Mouse (Mus musculus) embryonic facial prominence, embryonic 13.5 days (tissue): Measurements from ENCODE around the gene Arhgap29. TPM values are rescaled to one million over a fixed set of nuclear protein-coding genes. Genes with fewer than 3 reads are reported as not detected.

Experiments
- ATAC-seq: fragments of 200-750 bp; cut with Nextera tagmentation; 2 replicates; pipeline ENCODE4 v1.8.0; 2017; ENCODE audit warnings: low read depth; ENCODE audit not compliant: insufficient number of reproducible peaks, insufficient read depth, low FRiP score, low TSS enrichment
- H3K27ac ChIP-seq: fragments of 300-500 bp; sonication (generic); 2 replicates; pipeline ENCODE4 v1.5.1; 2015; ENCODE audit warnings: moderate library complexity, mild to moderate bottlenecking, inconsistent platforms
- H3K27me3 ChIP-seq: fragments of 300-500 bp; sonication (generic); 2 replicates; pipeline ENCODE4 v1.6.1; 2015; ENCODE audit warnings: mild to moderate bottlenecking, inconsistent platforms
- H3K36me3 ChIP-seq: fragments of 300-500 bp; sonication (generic); 2 replicates; pipeline ENCODE4 v1.6.1; 2015; ENCODE audit warnings: mild to moderate bottlenecking, inconsistent platforms
- H3K4me1 ChIP-seq: fragments of 300-500 bp; sonication (generic); 2 replicates; pipeline ENCODE4 v1.6.1; 2015; ENCODE audit warnings: inconsistent platforms
- H3K4me2 ChIP-seq: fragments of 300-500 bp; sonication (generic); 2 replicates; pipeline ENCODE4 v1.6.1; 2015; ENCODE audit warnings: moderate library complexity, mild to moderate bottlenecking, inconsistent platforms
- H3K4me3 ChIP-seq: fragments of 300-500 bp; sonication (generic); 2 replicates; pipeline ENCODE4 v1.5.1; 2015; ENCODE audit warnings: mild to moderate bottlenecking, inconsistent platforms
- H3K9ac ChIP-seq: fragments of 300-500 bp; sonication (generic); 2 replicates; pipeline ENCODE4 v1.6.1; 2015; ENCODE audit warnings: mild to moderate bottlenecking, inconsistent platforms
- H3K9me3 ChIP-seq: fragments of 300-500 bp; sonication (generic); 2 replicates; pipeline ENCODE4 v1.6.1; 2016; ENCODE audit warnings: inconsistent platforms
- WGBS: fragments of 180-500 bp; shearing (Covaris S2); methylation state at CpG from one replicate; pipeline ENCODE4 v1.1.7; 2015; ENCODE audit warnings: mixed read lengths; 5-methylcytosine and 5-hydroxymethylcytosine counted together
- polyA plus RNA-seq: library from polyadenylated mRNA; unstranded; fragments of >200 nt; fragmentation: Nextera tagmentation; extraction: Ambion mirVana; gene quantifications from 2 replicates; pipeline ENCODE4 v1.2.1, GENCODE M21; 2015

Arhgap29 gene
- polyA plus RNA-seq, 1 experiment from 2014 or later = 44.2 TPM

DNA sequence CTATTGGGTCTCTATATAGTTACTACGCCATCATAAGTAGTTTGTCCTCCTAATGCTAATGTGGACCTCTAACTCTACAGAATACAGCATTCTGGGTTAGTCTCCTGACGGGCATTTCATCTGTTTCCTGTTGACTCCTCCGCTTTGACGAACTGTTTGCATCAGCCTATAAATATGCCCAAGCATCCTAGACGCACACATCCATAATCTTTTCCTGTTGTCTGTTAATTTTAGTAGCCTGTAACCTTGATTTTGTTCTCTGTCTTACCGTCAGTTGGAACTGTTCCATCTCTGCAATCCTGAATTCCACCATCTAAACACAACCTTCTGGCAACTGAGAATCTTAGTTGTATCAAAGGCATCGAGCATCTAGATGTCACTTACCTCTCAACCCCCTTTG lies 34.7 kb upstream of the Arhgap29 start:
- no peaks in the 10 kb centered on the region for H3K9me3 ChIP-seq
- no peaks in the 10 kb centered on the region for H3K27me3 ChIP-seq
- no peak overlapping the region for H3K4me2 ChIP-seq
- H3K9ac ChIP-seq = no peak overlapping the region
- H3K4me1 ChIP-seq = 0 out of 2 replicates have a peak, but pooled peaks cover 3% of the 10 kb centered on the region
- no peak for ATAC-seq
- H3K36me3 ChIP-seq = no peaks in the 10 kb centered on the region
- no peak overlapping the region for H3K4me3 ChIP-seq
- H3K27ac ChIP-seq = no peak overlapping the region
- 81% methylated on average over 7 of the region's 7 CpGs for WGBS

DNA sequence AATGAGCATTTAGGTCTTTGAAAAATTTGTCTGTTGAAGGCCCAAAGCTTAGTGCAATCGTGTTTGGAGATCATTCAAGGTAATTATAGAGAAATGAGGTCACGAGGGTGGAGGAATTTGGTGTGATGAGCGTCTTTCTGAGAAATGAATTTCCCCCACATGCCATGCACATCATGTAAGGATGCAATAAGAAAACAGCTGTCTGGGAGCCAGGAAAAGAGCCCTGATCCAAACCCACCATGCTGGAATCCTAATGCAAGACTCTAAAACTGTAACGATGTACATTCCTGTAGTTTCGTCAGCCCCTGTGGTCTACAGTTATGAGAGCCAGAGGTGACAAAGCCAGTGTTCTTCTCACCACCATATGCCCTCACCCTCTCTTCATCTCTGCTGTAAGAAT lies 32.4 kb upstream of the Arhgap29 start:
- Histone ChIP-seq H3K4me3 (no peak overlapping the region), H3K36me3 (no peaks in the 10 kb centered on the region), H3K27me3 (no peaks in the 10 kb centered on the region), H3K9me3 (no peaks in the 10 kb centered on the region), H3K9ac (no peak overlapping the region), H3K4me1 (no peaks in the 10 kb centered on the region), H3K4me2 (no peak overlapping the region), H3K27ac (no peak overlapping the region)
- 76% methylated on average over 5 of the region's 5 CpGs for WGBS
- ATAC-seq = no peak

DNA sequence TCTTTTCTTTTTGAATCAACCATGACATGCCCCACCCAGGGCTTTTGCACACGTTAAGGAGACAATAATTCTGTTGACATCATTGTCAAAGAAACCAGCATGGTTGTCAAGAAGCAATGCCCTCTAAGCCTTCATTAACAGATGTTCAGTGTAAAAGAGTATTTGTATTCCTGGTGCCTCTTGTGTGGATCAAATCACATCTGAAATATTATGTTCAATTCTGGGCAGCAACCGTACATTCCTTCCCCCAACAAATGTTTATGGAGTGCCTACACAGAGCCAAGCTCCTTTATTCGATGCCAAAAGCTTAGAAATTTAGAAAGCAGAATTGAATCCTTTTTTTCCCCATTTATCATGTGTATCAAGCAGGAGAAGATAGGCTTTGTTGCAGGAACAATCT lies 31.6 kb upstream of the Arhgap29 start:
- Histone ChIP-seq H3K9me3 (no peaks in the 10 kb centered on the region), H3K4me1 (no peaks in the 10 kb centered on the region), H3K36me3 (no peaks in the 10 kb centered on the region), H3K27me3 (no peaks in the 10 kb centered on the region), H3K9ac (no peak overlapping the region), H3K4me2 (no peak overlapping the region), H3K4me3 (no peak overlapping the region), H3K27ac (no peak overlapping the region)
- ATAC-seq = no peak
- WGBS = 58% methylated on average over 3 of the region's 3 CpGs

DNA sequence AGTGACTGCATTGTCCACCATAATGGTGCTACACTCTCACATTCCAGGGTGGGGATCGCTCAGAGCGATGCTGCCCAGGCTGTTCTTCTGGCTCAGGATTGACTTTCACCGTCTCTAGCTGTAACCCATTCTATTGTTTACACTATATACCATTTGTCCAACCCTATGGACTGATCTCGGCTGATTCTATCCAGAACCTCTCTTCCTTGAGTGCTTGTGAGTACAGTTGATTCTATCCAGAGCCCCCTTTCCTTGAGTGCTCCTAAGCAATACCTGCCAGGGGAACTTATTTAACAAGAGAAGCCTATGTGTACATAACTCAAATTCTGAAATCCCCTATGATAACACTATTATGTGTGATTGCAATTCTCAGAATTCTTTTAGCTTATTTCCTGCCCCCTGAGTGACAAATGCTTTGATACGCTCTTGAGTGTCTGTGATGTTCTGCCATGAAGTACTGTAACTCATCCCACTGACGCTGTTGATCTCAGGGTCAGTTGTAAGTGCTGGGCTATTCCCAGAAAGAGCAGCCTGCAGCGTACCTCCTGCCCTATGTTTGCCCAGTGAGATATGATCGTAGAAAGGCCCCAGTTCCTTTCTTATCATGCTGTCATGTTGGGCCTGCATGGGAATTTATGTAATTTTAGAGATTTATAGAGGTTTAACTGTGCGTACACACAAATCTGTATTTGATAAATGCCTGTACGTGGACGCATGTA lies 27.4 kb upstream of the Arhgap29 start:
- H3K4me1 ChIP-seq = no peaks in the 10 kb centered on the region
- H3K9me3 ChIP-seq = no peaks in the 10 kb centered on the region
- no peak overlapping the region for H3K9ac ChIP-seq
- no peak overlapping the region for H3K4me2 ChIP-seq
- no peaks in the 10 kb centered on the region for H3K27me3 ChIP-seq
- H3K36me3 ChIP-seq = no peaks in the 10 kb centered on the region
- no peak for ATAC-seq
- no peak overlapping the region for H3K27ac ChIP-seq
- WGBS = 82% methylated on average over 11 of the region's 11 CpGs
- H3K4me3 ChIP-seq = no peak overlapping the region

DNA sequence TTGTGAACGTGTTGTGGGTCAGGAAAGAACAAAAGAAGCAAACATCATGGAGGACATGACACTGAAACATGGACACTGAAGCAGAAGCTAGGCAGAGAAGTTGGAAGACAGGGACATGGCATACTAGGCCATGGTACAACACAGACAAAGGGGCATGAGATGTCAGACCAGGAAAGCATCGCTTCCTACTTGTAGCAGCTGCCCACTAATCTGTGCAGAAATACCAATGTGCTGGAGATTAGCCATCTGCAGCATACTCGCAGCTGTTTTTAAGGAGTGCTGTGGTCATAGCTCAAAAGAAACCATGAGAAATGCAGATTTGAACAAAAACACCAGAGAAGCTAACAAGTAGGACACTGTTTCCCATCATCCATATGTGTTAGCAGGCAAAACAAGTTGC lies 24.7 kb upstream of the Arhgap29 start:
- H3K27me3 ChIP-seq = no peaks in the 10 kb centered on the region
- H3K4me3 ChIP-seq = no peak overlapping the region
- H3K4me1 ChIP-seq = no peaks in the 10 kb centered on the region
- WGBS = 89% methylated on average over 3 of the region's 3 CpGs
- no peaks in the 10 kb centered on the region for H3K36me3 ChIP-seq
- no peak overlapping the region for H3K4me2 ChIP-seq
- no peak overlapping the region for H3K9ac ChIP-seq
- no peak for ATAC-seq
- no peaks in the 10 kb centered on the region for H3K9me3 ChIP-seq
- no peak overlapping the region for H3K27ac ChIP-seq

DNA sequence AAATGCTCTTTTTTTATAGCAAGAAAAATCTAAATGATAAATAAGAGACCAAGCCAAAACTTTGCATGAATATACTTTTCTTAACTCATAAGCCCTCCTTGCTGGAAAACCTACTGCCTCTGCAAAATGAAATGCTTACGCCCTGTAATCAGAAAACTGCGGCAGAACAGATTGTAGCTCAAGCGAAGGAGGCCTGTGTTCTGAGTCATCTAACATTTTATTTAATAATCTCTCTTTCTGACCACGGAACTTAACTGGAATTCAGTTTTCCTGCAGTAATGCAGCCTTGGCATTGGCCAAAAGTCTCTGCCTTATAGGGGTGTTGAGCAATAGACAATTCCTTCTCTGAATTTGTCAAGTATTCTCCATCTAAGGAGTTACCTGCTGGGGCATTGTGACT lies 19.5 kb upstream of the Arhgap29 start:
- Histone ChIP-seq H3K4me2 (no peak overlapping the region), H3K4me3 (no peak overlapping the region), H3K36me3 (no peaks in the 10 kb centered on the region), H3K27ac (no peak overlapping the region), H3K9me3 (no peaks in the 10 kb centered on the region), H3K9ac (no peak overlapping the region), H3K4me1 (no peaks in the 10 kb centered on the region), H3K27me3 (no peaks in the 10 kb centered on the region)
- ATAC-seq = no peak
- WGBS = 64% methylated on average over 4 of the region's 4 CpGs

DNA sequence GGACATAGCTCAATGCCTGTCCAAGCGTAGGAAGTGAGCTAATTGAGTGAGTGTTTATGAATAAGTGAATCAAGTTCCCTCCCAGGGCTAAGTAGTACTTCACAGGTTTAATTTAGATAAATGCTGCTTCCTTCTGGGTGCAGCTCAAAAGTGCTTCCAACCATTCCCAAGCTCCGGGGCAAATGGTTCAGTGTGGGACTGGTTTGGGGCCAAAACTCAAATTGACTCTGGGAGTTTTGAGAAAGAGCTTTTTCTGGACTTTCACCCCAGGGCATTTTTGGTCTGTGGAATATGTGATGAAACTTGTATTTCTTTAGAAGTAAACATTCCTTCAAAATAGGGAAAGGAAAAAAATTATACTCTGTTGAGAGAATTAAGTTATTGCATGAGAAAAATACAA lies 16.1 kb upstream of the Arhgap29 start:
- Histone ChIP-seq H3K27ac (no peak overlapping the region), H3K4me1 (no peaks in the 10 kb centered on the region), H3K27me3 (no peaks in the 10 kb centered on the region), H3K9me3 (no peaks in the 10 kb centered on the region), H3K4me2 (no peak overlapping the region), H3K36me3 (no peaks in the 10 kb centered on the region), H3K9ac (no peak overlapping the region), H3K4me3 (no peak overlapping the region)
- WGBS = 76% methylated on average over 2 of the region's 2 CpGs
- no peak for ATAC-seq

DNA sequence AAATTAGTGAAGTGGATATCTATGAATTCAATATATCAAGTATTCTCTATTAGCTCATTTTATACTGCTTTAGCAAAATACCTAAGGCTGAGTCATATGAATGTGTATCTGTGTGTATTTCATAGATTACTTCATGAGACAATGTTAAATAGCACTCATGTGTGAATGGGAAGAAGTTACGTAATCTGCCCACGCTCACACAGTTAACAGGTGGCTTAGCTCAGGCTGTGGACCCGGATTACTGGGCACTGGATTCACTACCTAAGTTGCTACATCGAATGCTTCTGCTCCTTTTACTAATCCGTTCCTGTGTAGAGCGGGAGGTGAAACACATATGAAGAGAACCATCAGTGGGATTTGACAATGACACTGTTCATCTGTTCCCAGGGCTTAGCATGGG lies 15.3 kb upstream of the Arhgap29 start:
- no peaks in the 10 kb centered on the region for H3K9me3 ChIP-seq
- no peak overlapping the region for H3K4me2 ChIP-seq
- no peaks in the 10 kb centered on the region for H3K4me1 ChIP-seq
- ATAC-seq = no peak
- H3K27me3 ChIP-seq = no peaks in the 10 kb centered on the region
- no peaks in the 10 kb centered on the region for H3K36me3 ChIP-seq
- H3K9ac ChIP-seq = no peak overlapping the region
- 90% methylated on average over 6 of the region's 6 CpGs for WGBS
- no peak overlapping the region for H3K4me3 ChIP-seq
- no peak overlapping the region for H3K27ac ChIP-seq

DNA sequence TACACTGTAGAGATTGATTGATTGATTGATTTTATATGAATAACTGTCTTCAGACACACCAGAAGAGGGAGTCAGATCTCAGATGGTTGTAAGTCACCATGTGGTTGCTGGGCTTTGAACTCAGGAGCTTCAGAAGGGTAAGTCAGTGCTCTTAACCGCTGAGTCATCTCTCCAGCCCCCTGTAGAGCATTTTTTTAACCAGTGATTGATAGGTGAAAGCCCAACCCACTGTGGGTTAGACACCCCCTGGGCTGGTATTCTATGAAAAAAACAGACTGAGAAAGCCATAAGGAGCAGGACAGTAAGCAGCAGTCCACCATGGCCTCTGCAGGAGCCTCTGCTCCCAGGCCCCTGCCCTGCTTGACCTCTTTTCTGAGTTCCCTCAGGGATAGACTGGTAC lies 12.7 kb upstream of the Arhgap29 start:
- Histone ChIP-seq H3K9me3 (no peaks in the 10 kb centered on the region), H3K27ac (no peak overlapping the region), H3K4me1 (no peaks in the 10 kb centered on the region), H3K27me3 (no peaks in the 10 kb centered on the region), H3K36me3 (no peaks in the 10 kb centered on the region), H3K9ac (no peak overlapping the region), H3K4me2 (no peak overlapping the region), H3K4me3 (no peak overlapping the region)
- WGBS = 62% methylated on average over 1 of the region's 1 CpGs
- ATAC-seq = no peak

DNA sequence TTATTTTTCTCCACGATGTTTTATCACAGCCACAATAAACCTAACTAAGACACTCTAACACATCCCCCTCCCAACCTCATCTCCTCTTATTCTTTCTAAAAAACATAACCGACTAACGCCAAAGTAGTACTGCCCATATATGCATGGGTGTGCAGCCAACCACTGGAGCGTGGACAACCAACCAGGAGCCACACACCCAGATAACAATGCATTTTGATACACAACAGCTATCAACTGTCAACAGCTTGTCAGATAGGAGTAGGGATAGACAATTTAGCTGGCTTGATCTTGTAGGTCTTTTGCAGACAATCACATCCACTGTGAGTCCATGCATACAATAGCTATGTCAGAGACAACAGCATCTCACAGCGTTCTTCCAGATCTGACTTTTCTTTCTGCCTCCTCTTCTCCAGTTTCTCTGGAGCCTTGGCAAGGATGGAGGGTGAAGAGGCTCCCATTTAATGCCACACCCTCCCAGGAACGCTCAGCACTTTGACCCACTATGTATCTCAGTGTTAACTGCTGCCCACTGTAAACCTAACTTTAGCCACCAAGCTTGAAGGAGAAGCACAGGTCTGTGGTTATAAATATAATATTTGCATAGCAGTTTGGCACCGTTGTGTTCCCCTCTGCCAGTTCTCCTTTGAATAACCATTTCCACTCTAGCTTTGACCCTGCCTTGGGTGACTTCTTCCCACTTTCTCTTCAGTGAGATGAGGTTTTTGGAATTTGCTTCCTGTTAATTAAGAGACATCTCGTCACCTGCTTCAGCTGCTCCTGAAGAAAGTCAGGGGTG lies 12.0 kb upstream of the Arhgap29 start:
- WGBS = 84% methylated on average over 8 of the region's 8 CpGs
- ATAC-seq = no peak

DNA sequence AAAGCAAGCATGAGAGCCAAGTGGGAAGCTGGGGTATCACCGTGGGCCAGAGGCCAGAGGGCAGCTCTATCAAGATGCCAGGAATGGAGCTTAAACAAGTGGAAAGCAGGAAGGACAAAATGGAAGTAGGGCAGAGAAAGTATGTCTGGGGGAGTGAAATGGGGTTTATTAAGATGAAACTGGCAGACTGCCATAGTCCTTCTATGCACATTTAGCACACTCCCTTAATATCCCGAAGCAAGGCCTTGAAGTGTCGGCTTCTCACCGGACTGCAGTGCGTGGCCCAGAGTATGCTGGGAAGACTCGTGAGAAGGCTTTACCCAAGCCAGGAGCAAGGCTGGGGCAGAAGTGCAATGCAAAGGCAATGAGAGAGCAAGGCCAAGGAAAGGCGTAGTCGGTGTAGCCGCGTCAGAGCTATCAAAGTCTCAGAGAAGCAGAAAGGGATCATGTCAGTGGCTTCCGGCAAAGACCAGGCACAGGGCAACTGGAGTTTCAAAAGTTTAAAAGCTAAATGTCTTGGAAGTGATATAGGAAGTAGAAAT lies 11.1 kb upstream of the Arhgap29 start:
- ATAC-seq = no peak
- no peaks in the 10 kb centered on the region for H3K9me3 ChIP-seq
- no peak overlapping the region for H3K9ac ChIP-seq
- WGBS = 87% methylated on average over 11 of the region's 11 CpGs
- no peaks in the 10 kb centered on the region for H3K4me1 ChIP-seq
- no peak overlapping the region for H3K27ac ChIP-seq
- H3K27me3 ChIP-seq = no peaks in the 10 kb centered on the region
- H3K4me3 ChIP-seq = no peak overlapping the region
- H3K36me3 ChIP-seq = no peaks in the 10 kb centered on the region
- H3K4me2 ChIP-seq = no peak overlapping the region

More for the DNA sequence above, 12.0 kb upstream of the Arhgap29 start:
- H3K9ac ChIP-seq = no peak overlapping the region
- H3K4me3 ChIP-seq = no peak overlapping the region
- no peaks in the 10 kb centered on the region for H3K27me3 ChIP-seq
- H3K27ac ChIP-seq = no peak overlapping the region
- H3K9me3 ChIP-seq = no peaks in the 10 kb centered on the region
- no peaks in the 10 kb centered on the region for H3K36me3 ChIP-seq
- no peaks in the 10 kb centered on the region for H3K4me1 ChIP-seq
- H3K4me2 ChIP-seq = no peak overlapping the region

DNA sequence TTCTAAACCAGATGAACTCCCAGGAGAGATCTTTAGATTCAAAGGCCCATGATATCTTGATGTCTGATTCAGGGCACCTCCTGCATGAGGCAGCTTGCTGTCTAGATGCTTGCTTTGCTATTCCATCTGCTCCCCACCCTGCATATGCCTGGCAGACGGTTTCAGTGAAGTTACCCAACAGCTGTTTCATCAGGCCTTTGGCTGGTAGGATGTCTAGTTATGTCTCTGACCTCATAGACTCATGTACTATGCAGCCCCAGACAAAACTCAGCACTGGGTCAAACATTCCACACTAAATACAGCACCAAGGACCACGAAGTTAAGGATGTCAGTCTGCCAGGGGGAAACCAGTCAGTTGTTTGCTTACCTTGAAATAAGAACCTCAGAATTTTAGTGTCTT lies 6.4 kb upstream of the Arhgap29 start:
- no peaks in the 10 kb centered on the region for H3K4me1 ChIP-seq
- H3K4me3 ChIP-seq = no peak overlapping the region
- no peak overlapping the region for H3K4me2 ChIP-seq
- H3K36me3 ChIP-seq = no peaks in the 10 kb centered on the region
- H3K27ac ChIP-seq = no peak overlapping the region
- H3K27me3 ChIP-seq = no peaks in the 10 kb centered on the region
- H3K9ac ChIP-seq = no peak overlapping the region
- no peaks in the 10 kb centered on the region for H3K9me3 ChIP-seq
- WGBS = 55% methylated on average over 2 of the region's 2 CpGs
- ATAC-seq = no peak
